Mouse (Mus musculus): ENCODE results near the gene Anks1b.

- no peak for TF ChIP-seq CTCF (conservative IDR thresholded peaks at IDR 0.05; ENCODE audit: insufficient read depth, insufficient read length, low read depth, low read length)
- TF ChIP-seq POLR2A (IDR thresholded peaks at IDR 0.05; ENCODE audit: low read depth, low read length): no peak
Measured at GRCm38 (mm10) chr10:90116867-90117266, 243.6 kb downstream of the Anks1b start.

Data from kidney, adult 2 months (tissue).